Comparison of ENCODE assay signal across 18 mouse cellular contexts in genomic region chr6:97262229-97262628, GRCm38 (mm10). TPM values are rescaled to one million over a fixed set of nuclear protein-coding genes. Genes with fewer than 3 reads are reported as not detected.
"Had no signal": no experiment of that assay in that cellular context is flagged by ENCODE, and none has a peak within 500 bp of the region (broad histone marks: within the 10 kb centered on the region; RNA-seq: fewer than 3 reads in every experiment).

No protein-coding gene starts in this region.

- H3K4me3 ChIP-seq: limb, embryonic 12.5 days; limb, embryonic 15.5 days; liver, embryonic 15.5 days had no signal

- DNase-seq: kidney, adult 18-20 months; kidney, postnatal 14 days; kidney, postnatal 4 days; left cerebral cortex, postnatal 4 days; lung, embryonic 14.5 days; midbrain, embryonic 14.5 days; thymus, adult 18-20 months; thymus, postnatal 36 days had no signal

- H3K27me3 ChIP-seq: limb, embryonic 12.5 days; limb, embryonic 15.5 days; liver, embryonic 15.5 days had no signal

- H3K9ac ChIP-seq: limb, embryonic 12.5 days; limb, embryonic 15.5 days; liver, embryonic 15.5 days; lung, embryonic 14.5 days had no signal

- H3K9me3 ChIP-seq: limb, embryonic 12.5 days; limb, embryonic 15.5 days; liver, embryonic 15.5 days had no signal

- H3K36me3 ChIP-seq: limb, embryonic 12.5 days; limb, embryonic 15.5 days; liver, embryonic 15.5 days had no signal

- ATAC-seq: inflammation-experienced regulatory T-cells, adult 6 months; intestine, embryonic 16.5 days; lung, postnatal 0 days had no signal

- H3K4me1 ChIP-seq: limb, embryonic 12.5 days; limb, embryonic 15.5 days; liver, embryonic 15.5 days had no signal

- H3K27ac ChIP-seq: limb, embryonic 12.5 days; limb, embryonic 15.5 days; liver, embryonic 15.5 days; macrophage had no signal

- H3K4me2 ChIP-seq: limb, embryonic 12.5 days; limb, embryonic 15.5 days; liver, embryonic 15.5 days; lung, embryonic 14.5 days had no signal

RNA-seq across cellular contexts. Expression of gene Lmod3, which starts 9.7 kb away (rescaled TPM):
- polyA plus RNA-seq: macrophage; midbrain, embryonic 14.5 days; midbrain, postnatal 0 days; small intestine, adult 2 months; spleen, adult 2 months had no signal
